In the genomic region with DNA sequence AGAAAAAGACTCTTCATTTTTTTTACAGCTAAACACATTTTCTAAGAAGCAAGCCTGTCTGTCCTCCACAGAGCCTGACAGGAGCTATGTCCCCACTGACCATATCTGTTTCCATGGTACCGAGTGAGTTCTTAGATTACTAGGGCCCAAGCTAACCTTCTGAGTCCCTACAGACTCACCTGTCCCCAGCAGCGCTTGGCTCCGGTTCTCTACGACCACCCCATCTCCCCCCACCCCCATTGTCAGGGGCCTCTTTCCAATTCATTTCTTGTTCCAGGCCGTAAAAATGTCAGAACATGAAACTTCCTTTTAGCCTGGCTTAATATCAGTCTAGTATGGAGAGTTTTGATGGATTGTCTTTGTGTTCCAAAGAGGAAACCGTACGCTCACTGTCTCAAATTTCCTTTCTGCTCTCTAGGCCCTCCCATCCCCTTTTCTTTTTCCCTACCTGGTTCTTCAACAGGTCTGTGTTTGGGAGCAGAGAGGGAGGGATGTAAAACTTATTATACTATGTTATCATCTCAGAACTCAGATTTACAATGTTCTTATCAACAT, we compare ENCODE assay signal across 10 mouse cellular contexts.
DNase-seq lines count a peak whose midpoint lies in the region; ATAC-seq and TF ChIP-seq lines count a peak whose summit lies in the region.
"Had no signal": no experiment of that assay in that cellular context is flagged by ENCODE, and none has a peak within 500 bp of the region (broad histone marks: within the 10 kb centered on the region; RNA-seq: fewer than 3 reads in every experiment).

No protein-coding gene starts in this region.

- no peaks in the 10 kb centered on the region for H3K36me3 ChIP-seq in forebrain, embryonic 13.5 days (ENCODE audit: poor library complexity, severe bottlenecking)
- no peaks in the 10 kb centered on the region for H3K36me3 ChIP-seq in limb, embryonic 12.5 days
- no peaks in the 10 kb centered on the region for H3K36me3 ChIP-seq in neural tube, embryonic 15.5 days
- H3K36me3 ChIP-seq: G1E had no signal

- intact Hi-C loops in left cerebral cortex, postnatal 36 days (cut with DNase I): loop anchor here (1.0 to 5.0 kb wide), 2 partner anchors 575 to 722 kb away; no protein-coding TSS in a partner anchor

- no peak for ATAC-seq in forebrain, embryonic 13.5 days
- ATAC-seq in limb, embryonic 12.5 days (ENCODE audit: insufficient number of reproducible peaks, insufficient read depth, low FRiP score, low TSS enrichment, low read depth): no peak
- no peak for ATAC-seq in neural tube, embryonic 15.5 days (ENCODE audit: low FRiP score)

- H3K9ac ChIP-seq in forebrain, embryonic 13.5 days: peak overlapping the region; percentile 66
- no peak overlapping the region for H3K9ac ChIP-seq in limb, embryonic 12.5 days (replicated peaks)
- peak overlapping the region; percentile 63 for H3K9ac ChIP-seq in neural tube, embryonic 15.5 days (replicated peaks)

- H3K27ac ChIP-seq in layer of hippocampus, adult 2 months: peak overlapping the region; percentile 18; the same call in 1 of the 2 replicates
- H3K27ac ChIP-seq in forebrain, embryonic 13.5 days: peak overlapping the region; percentile 97
- peak overlapping the region; percentile 99 for H3K27ac ChIP-seq in limb, embryonic 12.5 days
- peak overlapping the region; percentile 95 for H3K27ac ChIP-seq in neural tube, embryonic 15.5 days (replicated peaks)

- 62% methylated on average over 7 of the region's 7 CpGs for WGBS in forebrain, embryonic 13.5 days
- 26% methylated on average over 7 of the region's 7 CpGs for WGBS in limb, embryonic 12.5 days
- WGBS in neural tube, embryonic 15.5 days: 40% methylated on average over 7 of the region's 7 CpGs

- no peak for TF ChIP-seq CTCF in layer of hippocampus, adult 2 months (conservative IDR thresholded peaks at IDR 0.05)

- H3K9me3 ChIP-seq in forebrain, embryonic 13.5 days (replicated peaks): no peaks in the 10 kb centered on the region
- H3K9me3 ChIP-seq in limb, embryonic 12.5 days: no peaks in the 10 kb centered on the region
- no peaks in the 10 kb centered on the region for H3K9me3 ChIP-seq in neural tube, embryonic 15.5 days (replicated peaks)

- H3K4me1 ChIP-seq in forebrain, embryonic 13.5 days: peaks cover 52% of the 10 kb centered on the region
- peaks cover 42% of the 10 kb centered on the region for H3K4me1 ChIP-seq in limb, embryonic 12.5 days (replicated peaks)
- H3K4me1 ChIP-seq in neural tube, embryonic 15.5 days: peaks cover 50% of the 10 kb centered on the region

- H3K27me3 ChIP-seq in forebrain, embryonic 13.5 days: no peaks in the 10 kb centered on the region
- no peaks in the 10 kb centered on the region for H3K27me3 ChIP-seq in limb, embryonic 12.5 days
- H3K27me3 ChIP-seq in neural tube, embryonic 15.5 days (replicated peaks): no peaks in the 10 kb centered on the region

- peak overlapping the region; percentile 60 for H3K4me2 ChIP-seq in forebrain, embryonic 13.5 days
- H3K4me2 ChIP-seq in limb, embryonic 12.5 days: peak overlapping the region; percentile 67
- peak overlapping the region; percentile 82 for H3K4me2 ChIP-seq in neural tube, embryonic 15.5 days

- no peak overlapping the region for H3K4me3 ChIP-seq in layer of hippocampus, adult 2 months
- no peak overlapping the region for H3K4me3 ChIP-seq in forebrain, embryonic 13.5 days
- H3K4me3 ChIP-seq in limb, embryonic 12.5 days (replicated peaks): no peak overlapping the region
- no peak overlapping the region for H3K4me3 ChIP-seq in neural tube, embryonic 15.5 days (replicated peaks)

- no peak for DNase-seq in layer of hippocampus, adult 2 months (ENCODE audit: low spot score in 2 of 2)
- DNase-seq in layer of hippocampus, adult 9-10 months (ENCODE audit: low spot score): no peak
- no peak for DNase-seq in left cerebral cortex, postnatal 36 days (ENCODE audit: low spot score in 2 of 2)
- DNase-seq in Muller cell, postnatal 12 days (ENCODE audit: inconsistent ontology term): no peak
- DNase-seq in thymus, postnatal 25 days: no peak
- DNase-seq: cerebellum, adult 9-10 months had no signal

Comparison
In these comparisons a context has a peak if more than half of its experiments do, and no peak if none do; other contexts are left out.
1. H3K27ac ChIP-seq: peak in every context shown above with its lines; median percentile 99 in limb, embryonic 12.5 days; 97 in forebrain, embryonic 13.5 days; 95 in neural tube, embryonic 15.5 days; 18 in layer of hippocampus, adult 2 months.